Mouse (Mus musculus) heart, embryonic 14.5 days (tissue): ENCODE measurements around the gene Exosc5. TPM values are rescaled to one million over a fixed set of nuclear protein-coding genes. Genes with fewer than 3 reads are reported as not detected.

Experiments
- ATAC-seq: fragments of 200-750 bp; cut with Nextera tagmentation; 2 replicates; pipeline ENCODE4 v1.8.0; 2017; ENCODE audit warnings: low read depth, moderate TSS enrichment; ENCODE audit not compliant: insufficient number of reproducible peaks, insufficient read depth, low FRiP score
- H3K27ac ChIP-seq, 2 experiments: fragments of 200-500 bp in 1 of 2; fragments of 300-500 bp in 1 of 2; sonication (generic) in 1 of 2; replicated peaks in 1 of 2; 2 replicates each; pipeline ENCODE4 v1.5.1; 2012 to 2014; ENCODE audit warnings: low read depth in 2 of 2, low read length in 2 of 2, control low read depth in 1 of 2, mild to moderate bottlenecking in 1 of 2, mixed read lengths in 1 of 2; ENCODE audit not compliant: control insufficient read depth in 1 of 2, insufficient read depth in 1 of 2
- H3K27me3 ChIP-seq: fragments of 300-500 bp; sonication (generic); 2 replicates; pipeline ENCODE4 v1.6.1; 2014; ENCODE audit warnings: mild to moderate bottlenecking, low read length, control low read depth; ENCODE audit not compliant: control insufficient read depth, insufficient read depth
- H3K36me3 ChIP-seq: fragments of 300-500 bp; sonication (generic); 2 replicates; pipeline ENCODE4 v1.6.1; 2014; ENCODE audit warnings: mild to moderate bottlenecking, control low read depth, low read length, mixed read lengths; ENCODE audit not compliant: control insufficient read depth, insufficient read depth
- H3K4me1 ChIP-seq, 2 experiments: fragments of 200-500 bp in 1 of 2; fragments of 300-500 bp in 1 of 2; sonication (generic) in 1 of 2; 2 replicates each; pipeline ENCODE4 v1.6.1; 2012 to 2014; ENCODE audit warnings: low read length in 2 of 2, control low read depth in 1 of 2, mixed read lengths in 1 of 2; ENCODE audit not compliant: control insufficient read depth in 2 of 2, insufficient read depth in 2 of 2
- H3K4me2 ChIP-seq: fragments of 300-500 bp; sonication (generic); 2 replicates; pipeline ENCODE4 v1.6.1; 2014; ENCODE audit warnings: mild to moderate bottlenecking, low read length
- H3K4me3 ChIP-seq, 2 experiments: fragments of 200-500 bp in 1 of 2; fragments of 300-500 bp in 1 of 2; sonication (generic) in 1 of 2; 2 replicates each; pipeline ENCODE4 v1.5.1; 2012 to 2014; ENCODE audit warnings: low read length in 2 of 2, mild to moderate bottlenecking in 2 of 2, control low read depth in 1 of 2, low read depth in 1 of 2, moderate library complexity in 1 of 2; ENCODE audit not compliant: control insufficient read depth in 1 of 2, insufficient read depth in 1 of 2
- H3K9ac ChIP-seq: fragments of 300-500 bp; sonication (generic); 2 replicates; pipeline ENCODE4 v1.6.1; 2014; ENCODE audit warnings: mild to moderate bottlenecking, low read length
- H3K9me3 ChIP-seq: fragments of 300-500 bp; sonication (generic); 2 replicates; pipeline ENCODE4 v1.6.1; 2016; ENCODE audit warnings: low read length, control low read depth; ENCODE audit not compliant: control insufficient read depth
- WGBS: fragments of 180-500 bp; shearing (Covaris S2); extraction: QIAGEN DNeasy Blood & Tissue Kit; methylation state at CpG from one replicate; pipeline ENCODE4 v1.1.7; 2014; 5-methylcytosine and 5-hydroxymethylcytosine counted together
- polyA plus RNA-seq: library from polyadenylated mRNA; unstranded; fragments of >200 nt; fragmentation: Nextera tagmentation; extraction: Ambion mirVana; gene quantifications from 2 replicates; pipeline ENCODE4 v1.2.1, GENCODE M21; 2014

Exosc5 gene
- polyA plus RNA-seq, 1 experiment from 2014 or later: 35.8 TPM

GRCm38 (mm10) chr7:25680514-25681258, 21.7 kb downstream of the Exosc5 start, which contains the start of gene B9d2:
Gene B9d2, plus strand, starts transcription at chr7:25680780.
- peaks cover 10 to 18% of the 10 kb centered on the region in 2 experiments; a peak in 3 of 4 replicates for H3K4me1 ChIP-seq
- H3K36me3 ChIP-seq: no peaks in the 10 kb centered on the region
- peak; percentile 94 for ATAC-seq
- H3K9me3 ChIP-seq: no peaks in the 10 kb centered on the region
- H3K27ac ChIP-seq: peak within 1 kb of the TSS; percentile 85 to 93
- H3K4me2 ChIP-seq: peak within 1 kb of the TSS; percentile 76
- peak within 1 kb of the TSS; percentile 70 to 73 for H3K4me3 ChIP-seq
- peak within 1 kb of the TSS; percentile 82 for H3K9ac ChIP-seq
- under 1% methylated on average over 46 of the region's 46 CpGs for WGBS
- H3K27me3 ChIP-seq: peaks cover 4% of the 10 kb centered on the region

- Histone ChIP-seq H3K4me1 (peaks cover 12 to 13% of the 10 kb centered on the region in 2 experiments; a peak in 3 of 4 replicates), H3K27ac (0 out of 4 replicates have a peak overlapping the region, but pooled peaks of 1 of the 2 experiments have one; percentile 93), H3K27me3 (no peaks in the 10 kb centered on the region; the same call in 1 of the 2 replicates), H3K36me3 (no peaks in the 10 kb centered on the region), H3K9me3 (no peaks in the 10 kb centered on the region), H3K9ac (no peak overlapping the region), H3K4me3 (peak overlapping the region in 1 of 2 experiments; percentile 73; a peak in 3 of 4 replicates), H3K4me2 (peak overlapping the region; percentile 76)
- WGBS: 45% methylated on average over 15 of the region's 15 CpGs
- ATAC-seq: no peak
Observed at GRCm38 (mm10) chr7:25681341-25682231, 22.6 kb downstream of the Exosc5 start.

GRCm38 (mm10) chr7:25683474-25684180, 24.7 kb downstream of the Exosc5 start:
- no peaks in the 10 kb centered on the region for H3K9me3 ChIP-seq
- H3K27me3 ChIP-seq: no peaks in the 10 kb centered on the region; the same call in 1 of the 2 replicates
- WGBS: 43% methylated on average over 7 of the region's 7 CpGs
- no peaks in the 10 kb centered on the region for H3K36me3 ChIP-seq
- ATAC-seq: no peak
- H3K4me1 ChIP-seq: peaks cover 11 to 24% of the 10 kb centered on the region in 2 experiments
- no peak overlapping the region for H3K4me2 ChIP-seq
- no peak overlapping the region for H3K4me3 ChIP-seq
- peak overlapping the region in 1 of 2 experiments; percentile 18; a peak in 1 of 4 replicates for H3K27ac ChIP-seq
- no peak overlapping the region for H3K9ac ChIP-seq

- peaks cover 11 to 25% of the 10 kb centered on the region in 2 experiments for H3K4me1 ChIP-seq
- WGBS: 82% methylated on average over 6 of the region's 6 CpGs
- no peaks in the 10 kb centered on the region for H3K9me3 ChIP-seq
- no peaks in the 10 kb centered on the region for H3K27me3 ChIP-seq
- no peak overlapping the region for H3K4me3 ChIP-seq
- H3K36me3 ChIP-seq: no peaks in the 10 kb centered on the region
- no peak overlapping the region for H3K9ac ChIP-seq
- no peak overlapping the region for H3K27ac ChIP-seq
- no peak for ATAC-seq
- H3K4me2 ChIP-seq: no peak overlapping the region
Observed at GRCm38 (mm10) chr7:25684659-25685058, 25.7 kb downstream of the Exosc5 start.

- Histone ChIP-seq H3K4me1 (peaks cover 11 to 19% of the 10 kb centered on the region in 2 experiments), H3K27ac (no peak overlapping the region), H3K27me3 (no peaks in the 10 kb centered on the region), H3K4me2 (peak overlapping the region; percentile 98), H3K9ac (no peak overlapping the region), H3K36me3 (no peaks in the 10 kb centered on the region), H3K4me3 (peak overlapping the region; percentile 67 to 73; a peak in 3 of 4 replicates), H3K9me3 (no peaks in the 10 kb centered on the region)
- WGBS: 69% methylated on average over 21 of the region's 21 CpGs
- no peak for ATAC-seq
Observed at GRCm38 (mm10) chr7:25685926-25686470, 27.0 kb downstream of the Exosc5 start.

- Histone ChIP-seq H3K4me2 (peak within 1 kb of the TSS; percentile 98), H3K9ac (peak within 1 kb of the TSS; percentile 76), H3K9me3 (no peaks in the 10 kb centered on the region), H3K27ac (peak within 1 kb of the TSS; percentile 52 to 80; a peak in 3 of 4 replicates), H3K27me3 (no peaks in the 10 kb centered on the region), H3K4me3 (peak within 1 kb of the TSS; percentile 67 to 73), H3K4me1 (peaks cover 9 to 13% of the 10 kb centered on the region in 2 experiments), H3K36me3 (no peaks in the 10 kb centered on the region)
- WGBS: under 1% methylated on average over 49 of the region's 69 CpGs
- ATAC-seq: peak; percentile 28
Observed at GRCm38 (mm10) chr7:25686680-25687531, 27.9 kb downstream of the Exosc5 start, which contains the start of gene Tgfb1. Gene Tgfb1, plus strand, starts transcription at chr7:25687002.
